Mouse (Mus musculus): ENCODE measurements around the gene Hspa8.
A peak's percentile ranks its signal among the peaks of the same experiment; 100 is the strongest.

Hspa8 gene

DNA sequence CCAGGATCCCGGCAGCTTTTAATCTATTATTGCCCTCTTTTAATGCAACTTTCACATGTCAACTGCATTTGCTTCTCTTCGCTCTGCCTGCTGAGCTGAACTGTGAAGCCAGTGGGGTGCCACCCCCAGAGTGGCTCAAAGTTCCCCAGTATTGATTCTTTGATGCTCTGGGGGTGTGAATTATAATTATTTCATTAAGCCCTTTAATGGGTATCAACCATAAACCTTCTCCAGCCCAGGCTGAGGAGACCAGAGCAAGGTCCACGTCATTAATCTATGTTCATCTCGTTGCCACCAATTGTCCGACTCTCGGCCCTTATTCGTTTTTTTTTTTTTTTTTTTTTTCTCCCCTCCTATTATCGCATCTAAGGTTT, 8.1 kb downstream of the Hspa8 start:
- no peak for DNase-seq (ENCODE audit: low spot score)

DNA sequence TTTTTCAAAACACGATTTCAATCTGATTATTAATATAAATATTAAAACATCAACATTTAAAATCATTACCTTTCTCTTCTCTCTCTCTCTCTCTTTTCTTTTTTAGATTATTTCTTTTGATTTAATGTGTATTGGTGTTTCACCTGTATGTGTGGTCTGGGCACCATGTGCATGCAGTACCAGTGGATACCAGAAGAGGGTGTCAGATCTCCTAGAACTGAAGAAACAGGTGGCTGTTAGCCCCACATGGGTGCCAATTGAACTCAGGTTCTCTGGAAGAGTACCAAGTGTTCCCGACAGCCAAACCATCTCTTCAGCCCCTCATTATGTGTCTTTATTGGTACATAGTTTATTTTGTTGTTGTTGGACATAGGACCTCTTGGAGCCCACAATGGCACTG, 11.1 kb downstream of the Hspa8 start:
- DNase-seq (ENCODE audit: low spot score): no peak

DNA sequence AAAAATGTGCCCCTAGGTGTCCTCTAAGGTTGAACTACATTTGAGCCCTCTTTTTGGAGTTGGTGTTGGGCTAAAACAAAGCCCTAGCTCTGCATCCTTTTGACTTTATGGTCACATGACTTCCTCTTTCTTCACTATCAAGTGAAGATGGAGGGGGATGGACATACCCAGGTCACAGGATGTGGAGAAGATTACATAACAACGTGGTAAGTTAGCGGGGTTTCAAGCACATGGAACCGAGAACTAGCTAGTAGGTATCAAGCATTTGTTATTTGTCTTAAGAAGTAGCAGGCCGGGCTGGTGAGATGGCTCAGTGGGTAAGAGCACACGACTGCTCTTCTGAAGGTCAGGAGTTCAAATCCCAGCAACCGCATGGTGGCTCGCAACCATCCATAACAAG, 13.3 kb downstream of the Hspa8 start:
- DNase-seq (ENCODE audit: low spot score): no peak

DNA sequence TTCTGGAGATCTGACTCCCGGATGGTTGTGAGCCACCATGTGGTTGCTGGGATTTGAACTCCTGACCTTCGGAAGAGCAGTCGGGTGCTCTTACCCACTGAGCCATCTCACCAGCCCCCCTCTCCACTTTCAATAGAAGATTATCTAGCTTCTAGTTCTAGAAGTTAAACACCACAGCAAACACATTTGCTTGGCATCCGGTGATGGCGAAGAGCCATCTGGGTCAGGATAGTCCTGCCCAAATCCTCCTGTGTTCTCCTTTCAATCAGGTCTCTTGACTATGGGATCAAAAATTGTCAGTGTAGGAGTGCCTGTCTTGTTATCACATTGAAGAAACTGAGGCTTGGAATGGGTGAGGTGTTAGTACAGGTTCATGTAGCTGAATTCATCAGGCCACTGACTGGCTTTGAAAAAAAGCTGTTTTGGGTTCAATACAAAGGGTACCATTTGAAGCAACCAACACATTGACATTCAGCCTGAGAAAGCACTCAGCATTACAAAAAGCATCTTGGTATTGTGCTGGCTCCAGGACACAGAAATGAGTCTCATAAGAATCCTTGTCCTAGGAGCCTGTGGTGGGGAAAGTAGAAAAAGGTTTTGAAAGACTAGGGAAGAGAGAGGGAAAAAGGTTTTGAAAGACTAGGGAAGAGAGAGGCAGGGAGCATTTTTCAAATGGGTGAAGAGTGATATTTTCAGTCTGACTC, 16.7 kb downstream of the Hspa8 start:
- no peak for DNase-seq (ENCODE audit: low spot score)

DNA sequence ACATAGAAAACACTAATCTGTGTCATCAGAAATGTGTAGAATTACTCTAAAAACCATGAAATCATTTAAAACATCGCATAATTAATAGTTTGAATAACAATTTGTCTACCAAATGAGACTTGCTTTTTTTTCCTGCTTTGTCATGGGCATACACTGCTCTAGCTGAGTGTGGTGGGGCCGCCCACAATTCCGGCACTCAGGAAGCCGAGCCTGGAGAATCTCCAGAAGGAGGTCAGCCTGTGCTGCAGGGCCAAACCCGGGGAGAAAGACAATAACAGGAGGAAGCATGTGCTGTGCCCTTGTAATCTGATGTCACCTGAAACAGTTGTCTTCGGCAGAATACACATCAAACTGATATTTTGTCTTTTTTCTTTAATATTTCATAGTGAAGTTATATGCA, 24.8 kb downstream of the Hspa8 start:
- DNase-seq (ENCODE audit: low spot score): no peak

DNA sequence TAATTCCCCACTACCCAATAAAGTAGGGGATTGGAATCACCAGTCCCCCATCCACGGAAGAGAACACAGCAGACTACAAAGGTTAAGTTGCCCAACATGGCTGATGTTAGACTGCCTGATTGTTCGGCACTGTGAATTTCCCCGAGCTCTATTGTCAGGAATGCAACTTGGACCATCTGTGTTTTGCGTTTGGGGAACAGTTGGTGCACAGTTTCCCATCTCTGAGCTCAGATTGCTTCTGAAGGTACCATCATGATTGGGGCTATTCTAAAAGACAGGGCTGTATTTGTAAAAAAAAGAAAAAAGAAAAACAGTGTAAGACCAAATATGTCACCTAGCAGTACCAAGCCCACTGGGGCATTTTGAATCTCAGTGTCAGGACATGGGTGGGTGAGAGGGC, 26.6 kb downstream of the Hspa8 start:
- DNase-seq (ENCODE audit: low spot score): no peak

DNA sequence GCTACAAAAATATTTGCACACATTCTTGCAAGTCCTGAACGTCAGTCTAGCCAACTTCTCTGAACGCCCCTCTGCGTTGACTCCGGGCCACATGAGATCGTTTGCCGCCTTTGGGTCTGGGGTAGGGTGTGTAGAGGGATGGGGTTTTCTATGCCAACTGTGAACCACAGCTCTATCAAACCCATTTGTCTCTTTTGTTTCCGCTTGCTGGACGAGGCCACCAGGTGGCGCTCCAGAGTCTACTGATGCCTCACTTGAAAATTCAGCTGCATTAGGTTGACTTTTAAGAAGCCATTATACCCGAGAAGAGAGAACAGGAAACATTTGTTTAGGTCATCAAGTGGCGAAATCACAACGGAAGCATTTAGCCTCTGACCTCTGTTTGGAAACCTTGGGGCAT, 33.8 kb downstream of the Hspa8 start:
- DNase-seq (ENCODE audit: low spot score): peak; percentile 70

DNA sequence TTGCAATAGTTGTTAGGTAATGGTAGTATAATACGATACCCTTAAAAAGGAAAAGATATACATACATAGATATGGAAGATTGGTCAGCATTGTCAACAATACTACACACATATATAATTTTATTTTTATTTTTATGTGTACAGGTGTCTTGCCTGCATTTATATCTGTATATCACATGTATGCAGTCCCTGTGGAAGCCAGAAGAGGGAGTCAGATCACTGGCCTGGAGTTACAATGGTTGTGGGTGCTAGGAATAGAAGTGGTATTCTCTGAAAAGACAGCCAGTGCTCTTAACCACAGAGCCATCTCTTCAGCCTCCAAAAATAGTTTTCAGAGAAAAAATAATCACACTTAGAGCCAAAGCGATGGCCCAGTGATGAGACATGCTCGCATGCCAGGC, 35.9 kb downstream of the Hspa8 start:
- DNase-seq (ENCODE audit: low spot score): no peak

DNA sequence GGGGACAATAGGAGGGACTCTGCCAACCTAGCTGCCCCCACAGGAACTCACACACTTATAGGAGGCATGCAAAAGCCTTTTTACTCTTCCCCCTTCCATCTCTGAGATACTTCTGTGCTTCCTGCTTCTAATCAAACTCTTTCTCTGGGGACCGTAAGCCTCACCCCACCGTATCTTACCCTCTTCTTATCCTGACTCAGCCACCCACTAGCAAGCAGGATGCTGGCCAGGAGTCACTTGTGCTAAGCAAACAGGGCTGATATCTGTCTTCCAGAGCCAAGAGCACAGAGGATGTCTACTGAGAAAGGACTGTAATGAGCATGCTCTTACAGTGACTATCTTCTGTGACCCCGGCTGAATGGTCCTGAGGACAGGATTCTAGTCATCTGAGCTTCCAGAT, 38.9 kb downstream of the Hspa8 start:
- no peak for DNase-seq (ENCODE audit: low spot score)

DNA sequence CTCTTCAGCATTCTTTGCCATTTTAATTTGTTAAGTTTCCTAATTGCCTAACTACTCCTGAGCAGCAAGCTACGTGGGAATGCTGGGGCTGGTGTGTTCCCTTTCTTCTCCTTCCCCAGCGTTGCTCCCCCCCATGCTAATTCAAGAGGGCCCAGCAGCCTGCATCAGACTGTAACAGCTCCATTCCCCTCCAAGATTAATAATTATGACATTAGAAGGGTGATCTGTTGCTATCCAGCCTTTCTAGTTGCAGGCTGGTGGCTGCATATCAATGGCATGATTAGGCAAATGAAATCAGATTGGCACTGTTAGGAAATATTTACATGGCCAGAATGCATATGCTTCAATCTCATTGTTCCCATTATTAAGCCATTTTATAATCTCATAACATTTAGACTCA, 50.7 kb downstream of the Hspa8 start:
- DNase-seq (ENCODE audit: low spot score): no peak

DNA sequence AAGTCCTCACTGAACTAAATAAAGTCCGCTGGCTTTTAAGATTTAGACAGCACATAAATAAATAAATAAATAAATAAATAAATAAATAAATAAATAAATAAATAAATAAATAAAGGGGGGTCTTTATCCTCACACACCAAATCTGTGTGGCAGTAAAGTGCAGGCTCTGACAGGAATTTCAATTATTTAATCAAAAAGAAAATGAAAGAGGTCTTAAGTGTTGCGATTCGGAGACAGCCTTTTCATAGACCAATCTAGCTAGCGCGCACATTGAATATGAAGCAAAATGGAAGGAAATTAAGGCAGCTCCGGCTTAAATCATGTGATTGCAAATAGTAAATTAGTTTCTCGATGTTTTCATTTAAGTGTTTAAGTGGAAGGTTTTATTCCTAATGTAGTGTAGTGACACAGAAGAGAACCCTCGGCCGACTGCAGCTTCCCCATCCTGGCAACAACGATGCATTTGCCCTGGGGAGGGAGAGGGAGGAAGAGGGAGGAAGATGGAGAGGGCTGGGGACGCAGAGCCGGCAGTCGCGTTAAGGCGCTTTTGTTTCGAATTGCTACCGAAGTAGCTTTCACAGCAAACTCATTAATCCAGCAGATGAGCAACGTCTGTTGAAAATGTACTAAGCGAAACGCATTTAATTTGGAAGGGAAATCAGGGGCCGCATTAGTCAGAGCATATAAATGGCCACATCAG, 57.8 kb downstream of the Hspa8 start:
- DNase-seq (ENCODE audit: low spot score): no peak

DNA sequence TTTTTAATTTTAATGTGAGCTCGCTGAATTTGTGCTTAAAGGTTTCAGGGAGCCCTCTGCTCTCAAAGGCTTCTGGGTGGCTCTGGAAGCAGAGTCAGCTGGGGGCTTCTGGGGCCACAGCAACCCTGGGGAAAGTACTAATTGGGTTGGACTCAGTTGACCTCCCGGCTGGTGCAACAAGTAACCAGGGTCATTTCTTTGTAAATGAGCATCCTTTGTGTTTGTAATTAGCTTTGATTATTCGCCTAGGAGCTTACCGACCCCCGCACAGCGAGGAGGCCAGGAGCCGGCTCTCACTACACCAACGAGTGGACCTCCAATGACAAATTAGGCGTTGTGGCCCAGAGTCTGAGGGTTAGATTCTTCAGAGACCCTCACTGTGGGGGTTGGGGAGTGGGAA, 58.4 kb downstream of the Hspa8 start:
- DNase-seq (ENCODE audit: low spot score): no peak

Data from adipocyte (in vitro differentiated cells).